11 mouse cellular contexts compared by ENCODE assay signal in genomic region chr5:120626399-120626798, GRCm38 (mm10). TPM values are rescaled to one million over a fixed set of nuclear protein-coding genes. Genes with fewer than 3 reads are reported as not detected.
A peak's percentile ranks its signal among the peaks of the same experiment; 100 is the strongest.
DNase-seq lines count a peak whose midpoint lies in the region; ATAC-seq and TF ChIP-seq lines count a peak whose summit lies in the region.
"Had no signal": no experiment of that assay in that cellular context is flagged by ENCODE, and none has a peak within 500 bp of the region (broad histone marks: within the 10 kb centered on the region; RNA-seq: fewer than 3 reads in every experiment).

No protein-coding gene starts in this region.

- no peak overlapping the region for H3K27ac ChIP-seq in forebrain, embryonic 12.5 days
- no peak overlapping the region for H3K27ac ChIP-seq in forebrain, embryonic 16.5 days (ENCODE audit: low read length)
- no peak overlapping the region for H3K27ac ChIP-seq in liver, embryonic 14.5 days
- H3K27ac ChIP-seq: limb, embryonic 12.5 days had no signal

- peak; percentile 40 for DNase-seq in A20 (ENCODE audit: low read depth, low spot score)
- no peak for DNase-seq in liver, embryonic 14.5 days (ENCODE audit: low read depth in 3 of 3, low spot score in 3 of 3)
- no peak for DNase-seq in gastrocnemius, postnatal 14 days
- no peak for DNase-seq in layer of hippocampus, adult 11-12 months (ENCODE audit: low spot score)
- no peak for DNase-seq in left cerebral cortex, adult 18-20 months (ENCODE audit: low spot score in 2 of 2)
- DNase-seq: cerebellum, adult 8-10 months had no signal

- no peak overlapping the region for H3K4me2 ChIP-seq in forebrain, embryonic 12.5 days
- no peak overlapping the region for H3K4me2 ChIP-seq in forebrain, embryonic 16.5 days (ENCODE audit: low read length)
- H3K4me2 ChIP-seq in liver, embryonic 14.5 days (ENCODE audit: low read depth), result no peak overlapping the region
- H3K4me2 ChIP-seq: heart, embryonic 12.5 days; limb, embryonic 12.5 days had no signal

- peaks cover 19% of the 10 kb centered on the region for H3K27me3 ChIP-seq in forebrain, embryonic 12.5 days
- H3K27me3 ChIP-seq in forebrain, embryonic 16.5 days (replicated peaks; ENCODE audit: control insufficient read depth, insufficient read depth, low read length), result no peaks in the 10 kb centered on the region
- peaks cover 7% of the 10 kb centered on the region for H3K27me3 ChIP-seq in liver, embryonic 14.5 days (ENCODE audit: control insufficient read depth, insufficient read depth, low read length)

- TF ChIP-seq EP300 in liver, embryonic 14.5 days (IDR thresholded peaks at IDR 0.05; ENCODE audit: low read depth), result no peak

- no peak for TF ChIP-seq CTCF in liver, embryonic 14.5 days (IDR thresholded peaks at IDR 0.05; ENCODE audit: low read depth)

- no peak overlapping the region for H3K9ac ChIP-seq in forebrain, embryonic 12.5 days
- no peak overlapping the region for H3K9ac ChIP-seq in forebrain, embryonic 16.5 days (replicated peaks; ENCODE audit: low read depth, low read length)
- no peak overlapping the region for H3K9ac ChIP-seq in liver, embryonic 14.5 days (replicated peaks)
- H3K9ac ChIP-seq: heart, embryonic 12.5 days; limb, embryonic 12.5 days had no signal

- peaks cover 4% of the 10 kb centered on the region for H3K4me1 ChIP-seq in forebrain, embryonic 12.5 days
- peaks cover 8% of the 10 kb centered on the region for H3K4me1 ChIP-seq in forebrain, embryonic 16.5 days (replicated peaks; ENCODE audit: control insufficient read depth, insufficient read depth, low read length)
- H3K4me1 ChIP-seq in liver, embryonic 14.5 days (replicated peaks; ENCODE audit: control insufficient read depth in 2 of 2, insufficient read depth in 2 of 2, low read length in 1 of 2), result no peaks in the 10 kb centered on the region

- H3K4me3 ChIP-seq in forebrain, embryonic 12.5 days (replicated peaks), result no peak overlapping the region
- H3K4me3 ChIP-seq in forebrain, embryonic 16.5 days (replicated peaks; ENCODE audit: low read length), result no peak overlapping the region
- no peak overlapping the region for H3K4me3 ChIP-seq in liver, embryonic 14.5 days (ENCODE audit: insufficient read depth in 1 of 2, low read depth in 2 of 2, low read length in 2 of 2)
- H3K4me3 ChIP-seq: heart, embryonic 12.5 days; limb, embryonic 12.5 days had no signal

- 25% methylated on average over 19 of the region's 19 CpGs for WGBS in forebrain, embryonic 12.5 days
- 21% methylated on average over 19 of the region's 19 CpGs for WGBS in forebrain, embryonic 16.5 days
- 53% methylated on average over 19 of the region's 19 CpGs for WGBS in liver, embryonic 14.5 days (ENCODE audit: insufficient replicate concordance)

- H3K36me3 ChIP-seq in forebrain, embryonic 12.5 days (replicated peaks), result peaks cover 60% of the 10 kb centered on the region
- H3K36me3 ChIP-seq in forebrain, embryonic 16.5 days (ENCODE audit: control insufficient read depth, insufficient read depth), result peaks cover 18% of the 10 kb centered on the region
- peaks cover 12% of the 10 kb centered on the region for H3K36me3 ChIP-seq in liver, embryonic 14.5 days (replicated peaks; ENCODE audit: control insufficient read depth, insufficient read depth, low read depth)

- intact Hi-C loops in gastrocnemius, postnatal 14 days (cut with DNase I; ENCODE audit: low total_unique reads), result no loop called here

- peak; percentile 51 for ATAC-seq in forebrain, embryonic 12.5 days (ENCODE audit: low FRiP score)
- ATAC-seq in forebrain, embryonic 16.5 days, result no peak
- 0 out of 2 replicates have a peak, but pooled peaks have one; percentile 13 for ATAC-seq in common myeloid progenitor, adult 5-6 weeks (replicated peaks; ENCODE audit: low read depth, poor library complexity, severe bottlenecking)
- peak; percentile 61 for ATAC-seq in liver, embryonic 14.5 days (ENCODE audit: insufficient read depth)

- no peaks in the 10 kb centered on the region for H3K9me3 ChIP-seq in forebrain, embryonic 12.5 days
- H3K9me3 ChIP-seq in forebrain, embryonic 16.5 days (ENCODE audit: control insufficient read depth, low read length), result no peaks in the 10 kb centered on the region
- no peaks in the 10 kb centered on the region for H3K9me3 ChIP-seq in liver, embryonic 14.5 days (ENCODE audit: control insufficient read depth, low read length)
- H3K9me3 ChIP-seq: heart, embryonic 12.5 days; limb, embryonic 12.5 days had no signal

RNA-seq across cellular contexts. Expression of gene Cfap73, which starts 7.6 kb away (rescaled TPM):
- 0.28 TPM in 1 of 2 replicates, not detected in the other for polyA plus RNA-seq in forebrain, embryonic 12.5 days (2016; fragmentation: Nextera tagmentation; extraction: Ambion mirVana)
- polyA plus RNA-seq in forebrain, embryonic 16.5 days (2015; fragmentation: Nextera tagmentation; extraction: Ambion mirVana), result 0.39 and 0.46 TPM in 2 replicates
- total RNA-seq in common myeloid progenitor, adult 5-6 weeks (2017), result not detected in 2 replicates
- polyA plus RNA-seq in liver, embryonic 14.5 days (2012; rRNA removed), result not detected in 2 replicates
- polyA plus RNA-seq in liver, embryonic 14.5 days (2014; fragmentation: Nextera tagmentation; extraction: Ambion mirVana), result not detected in 2 replicates
- total RNA-seq in gastrocnemius, postnatal 14 days (2021), result not detected
- total RNA-seq in left cerebral cortex, adult 18-20 months (2021), result not detected
- polyA plus RNA-seq: heart, embryonic 12.5 days; limb, embryonic 12.5 days had no signal

RNA-seq across cellular contexts. Expression of gene Ddx54, which starts 13.9 kb away (rescaled TPM):
- 50.7 and 52.6 TPM in 2 replicates for polyA plus RNA-seq in forebrain, embryonic 12.5 days (2016; fragmentation: Nextera tagmentation; extraction: Ambion mirVana)
- polyA plus RNA-seq in forebrain, embryonic 16.5 days (2015; fragmentation: Nextera tagmentation; extraction: Ambion mirVana), result 49.2 and 49.3 TPM in 2 replicates
- total RNA-seq in common myeloid progenitor, adult 5-6 weeks (2017), result 36.0 and 41.7 TPM in 2 replicates
- polyA plus RNA-seq in liver, embryonic 14.5 days (2012; rRNA removed), result 9.9 and 12.4 TPM in 2 replicates
- polyA plus RNA-seq in liver, embryonic 14.5 days (2014; fragmentation: Nextera tagmentation; extraction: Ambion mirVana), result 9.9 and 10.1 TPM in 2 replicates
- total RNA-seq in gastrocnemius, postnatal 14 days (2021), result 10 to 100 TPM; 20.1 to 22.3 TPM
- total RNA-seq in left cerebral cortex, adult 18-20 months (2021), result 10 to 100 TPM; 34.0 to 41.6 TPM

RNA-seq across cellular contexts. Expression of gene Rita1, which starts 14.0 kb away (rescaled TPM):
- 13.6 and 16.6 TPM in 2 replicates for polyA plus RNA-seq in forebrain, embryonic 12.5 days (2016; fragmentation: Nextera tagmentation; extraction: Ambion mirVana)
- 21.2 and 26.9 TPM in 2 replicates for polyA plus RNA-seq in forebrain, embryonic 16.5 days (2015; fragmentation: Nextera tagmentation; extraction: Ambion mirVana)
- total RNA-seq in common myeloid progenitor, adult 5-6 weeks (2017), result 3.8 and 13.1 TPM in 2 replicates
- 5.2 and 5.9 TPM in 2 replicates for polyA plus RNA-seq in liver, embryonic 14.5 days (2012; rRNA removed)
- 2.1 and 2.8 TPM in 2 replicates for polyA plus RNA-seq in liver, embryonic 14.5 days (2014; fragmentation: Nextera tagmentation; extraction: Ambion mirVana)
- 1 to 10 TPM; 4.3 to 5.3 TPM for total RNA-seq in gastrocnemius, postnatal 14 days (2021)
- total RNA-seq in left cerebral cortex, adult 18-20 months (2021), result 10 to 100 TPM; 28.7 to 31.0 TPM

RNA-seq across cellular contexts. Expression of gene Rasal1, which starts 22.2 kb away (rescaled TPM):
- polyA plus RNA-seq in forebrain, embryonic 12.5 days (2016; fragmentation: Nextera tagmentation; extraction: Ambion mirVana), result 0.17 and 0.20 TPM in 2 replicates
- 5.3 and 6.3 TPM in 2 replicates for polyA plus RNA-seq in forebrain, embryonic 16.5 days (2015; fragmentation: Nextera tagmentation; extraction: Ambion mirVana)
- 1.0 and 1.1 TPM in 2 replicates for total RNA-seq in common myeloid progenitor, adult 5-6 weeks (2017)
- 0.10 and 0.18 TPM in 2 replicates for polyA plus RNA-seq in liver, embryonic 14.5 days (2012; rRNA removed)
- polyA plus RNA-seq in liver, embryonic 14.5 days (2014; fragmentation: Nextera tagmentation; extraction: Ambion mirVana), result 0.17 TPM in 1 of 2 replicates, not detected in the other
- total RNA-seq in gastrocnemius, postnatal 14 days (2021), result not detected
- total RNA-seq in left cerebral cortex, adult 18-20 months (2021), result 10 to 100 TPM; 70.5 to 83.0 TPM
- polyA plus RNA-seq: heart, embryonic 12.5 days had no signal

RNA-seq across cellular contexts. Expression of gene Iqcd, which starts 37.6 kb away (rescaled TPM):
- 1.3 and 1.4 TPM in 2 replicates for polyA plus RNA-seq in forebrain, embryonic 12.5 days (2016; fragmentation: Nextera tagmentation; extraction: Ambion mirVana)
- 0.98 and 1.0 TPM in 2 replicates for polyA plus RNA-seq in forebrain, embryonic 16.5 days (2015; fragmentation: Nextera tagmentation; extraction: Ambion mirVana)
- 0.96 and 0.97 TPM in 2 replicates for total RNA-seq in common myeloid progenitor, adult 5-6 weeks (2017)
- polyA plus RNA-seq in liver, embryonic 14.5 days (2012; rRNA removed), result 0.91 and 2.0 TPM in 2 replicates
- 1.0 and 1.4 TPM in 2 replicates for polyA plus RNA-seq in liver, embryonic 14.5 days (2014; fragmentation: Nextera tagmentation; extraction: Ambion mirVana)
- under 1 TPM in 1 of 2 experiments, not detected in 1; 0.13 TPM for total RNA-seq in gastrocnemius, postnatal 14 days (2021)
- total RNA-seq in left cerebral cortex, adult 18-20 months (2021), result 1 to 10 TPM in 1 of 2 experiments, under 1 TPM in 1; 0.70 to 1.3 TPM
